Mouse (Mus musculus) MEL-GATA-1-ER (cell line): ENCODE results near the gene Gpr35.

Source experiments
- DNase-seq: peaks from one replicate; pipeline ENCODE4 v3.0.0-alpha.2; 2012; ENCODE audit warnings: low read depth; ENCODE audit errors: extremely low read depth

The Gpr35 gene

GRCm38 (mm10) chr1:92981056-92981845 is 30.6 kb downstream of the Gpr35 start:
- DNase-seq: no peak

GRCm38 (mm10) chr1:92982931-92983605 is 32.4 kb downstream of the Gpr35 start:
- DNase-seq: no peak

GRCm38 (mm10) chr1:92984999-92985398 is 34.3 kb downstream of the Gpr35 start:
- DNase-seq: no peak

DNA sequence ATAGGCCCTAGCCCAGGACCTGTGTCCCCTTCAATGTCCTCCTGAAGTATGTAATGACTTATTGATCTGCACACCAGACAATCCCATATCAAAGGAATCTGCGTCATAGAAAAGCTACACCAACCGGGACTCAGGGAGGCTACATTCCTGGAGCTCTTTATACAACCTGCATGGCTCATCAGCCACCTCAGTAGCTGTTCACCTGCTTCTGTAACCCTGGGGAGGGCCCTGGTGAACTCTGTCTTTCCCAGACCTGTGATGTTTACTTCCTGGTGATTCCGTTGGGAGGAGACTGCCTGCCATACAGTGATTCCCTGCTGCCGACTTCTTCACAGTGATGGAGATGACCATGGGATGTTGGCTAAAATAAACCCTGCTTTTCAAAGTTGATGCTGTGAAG is 38.2 kb downstream of the Gpr35 start:
- no peak for DNase-seq

GRCm38 (mm10) chr1:92989891-92990290 is 39.2 kb downstream of the Gpr35 start:
- DNase-seq: no peak

DNA sequence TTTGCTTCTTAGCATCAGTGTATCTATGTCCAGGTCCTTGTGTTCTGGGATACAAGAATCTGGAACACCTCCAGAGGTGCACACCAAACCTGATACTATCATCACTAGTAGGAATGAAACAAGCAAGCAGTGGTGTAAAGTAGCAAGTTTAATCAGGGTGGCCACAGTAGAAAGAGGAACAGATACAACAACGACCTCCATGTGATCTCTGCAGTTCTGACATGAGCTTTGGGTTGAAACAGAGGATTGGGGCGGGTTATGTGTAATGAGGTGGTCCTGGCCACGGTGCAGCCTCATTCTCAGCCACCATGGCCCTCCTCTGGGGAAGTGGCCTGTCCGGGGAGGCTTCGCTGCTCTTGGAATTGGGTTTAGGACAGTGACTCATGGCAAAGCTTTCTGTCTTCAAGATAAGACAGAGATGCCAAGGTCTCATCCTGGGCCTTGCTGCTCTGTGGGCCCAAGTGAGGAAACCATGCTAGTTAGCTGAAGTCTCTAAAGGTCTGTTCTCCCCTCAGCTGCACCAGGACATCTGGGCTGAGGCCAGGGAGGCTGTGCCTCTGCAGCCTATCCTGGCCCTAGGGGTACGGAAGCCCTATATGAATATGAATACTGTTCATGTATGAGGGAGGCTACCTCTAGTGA is 41.7 kb downstream of the Gpr35 start:
- DNase-seq: no peak

DNA sequence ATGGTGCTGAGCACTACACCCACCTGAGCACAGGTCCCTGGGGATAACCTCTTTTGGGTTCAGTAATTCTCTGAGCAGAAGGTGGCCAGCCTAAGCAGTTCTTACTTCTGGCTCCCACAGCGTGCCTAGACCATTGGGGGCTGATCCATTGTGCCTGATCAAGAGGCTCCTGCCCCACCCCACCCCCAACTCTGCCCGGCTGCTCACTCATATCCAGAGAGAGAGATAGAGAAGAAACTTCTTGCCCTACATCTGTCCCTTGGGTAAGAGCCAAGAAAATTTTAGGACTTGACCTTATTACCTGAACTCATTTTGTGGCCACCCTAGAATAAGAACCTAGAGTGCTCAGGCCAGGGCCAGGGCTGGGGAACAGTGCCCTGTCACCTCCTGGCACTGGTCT is 42.2 kb downstream of the Gpr35 start:
- no peak for DNase-seq

GRCm38 (mm10) chr1:93006061-93006460 is 55.4 kb downstream of the Gpr35 start, which contains the start of gene Aqp12:
Gene Aqp12, plus strand, starts transcription at chr1:93006334.
- no peak for DNase-seq

GRCm38 (mm10) chr1:93009196-93009595 is 58.5 kb downstream of the Gpr35 start:
- no peak for DNase-seq

DNA sequence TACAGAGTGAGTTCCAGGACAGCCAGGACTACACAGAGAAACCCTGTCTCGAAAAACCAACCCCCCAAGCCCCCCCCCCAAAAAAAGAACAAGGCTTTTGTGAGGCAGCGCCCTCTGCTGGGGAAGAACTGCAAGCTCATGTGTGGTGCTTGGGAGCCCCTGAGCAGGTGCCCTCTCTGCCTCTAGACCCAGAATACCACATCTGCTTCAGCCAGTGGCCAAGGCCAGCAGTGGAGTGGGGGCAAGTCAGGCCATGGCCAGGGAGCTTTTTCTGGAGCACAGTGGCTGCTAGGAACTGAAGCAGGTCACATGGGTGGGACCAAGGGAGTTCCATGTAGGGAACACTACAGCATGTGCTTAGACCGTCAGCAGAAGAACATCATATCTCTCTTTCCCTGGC is 60.1 kb downstream of the Gpr35 start:
- no peak for DNase-seq

GRCm38 (mm10) chr1:93012103-93012585 is 61.5 kb downstream of the Gpr35 start:
- DNase-seq: no peak

DNA sequence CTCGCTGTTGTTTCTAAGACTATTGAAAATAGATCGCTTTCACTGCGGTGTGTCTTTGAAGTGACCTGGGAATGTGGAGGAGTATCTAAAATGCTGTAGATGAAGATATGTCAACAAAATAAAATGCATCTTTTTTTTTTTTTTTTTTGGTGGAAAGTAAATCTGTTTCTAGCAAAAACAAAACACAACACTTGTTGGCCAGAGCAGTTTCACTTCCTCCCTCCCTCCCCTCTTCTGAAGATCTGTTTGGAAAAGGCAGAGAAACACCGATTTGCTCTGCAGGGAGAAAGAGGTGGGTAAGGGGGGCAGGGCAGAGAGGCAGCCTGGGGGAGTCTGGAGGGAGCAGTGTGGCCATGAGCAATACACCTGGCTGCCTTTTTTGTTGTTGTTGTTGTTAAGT is 62.7 kb downstream of the Gpr35 start:
- no peak for DNase-seq

- DNase-seq: peak; percentile 2
These were observed 63.8 kb downstream of the Gpr35 start for GRCm38 (mm10) chr1:93014460-93014859.

DNA sequence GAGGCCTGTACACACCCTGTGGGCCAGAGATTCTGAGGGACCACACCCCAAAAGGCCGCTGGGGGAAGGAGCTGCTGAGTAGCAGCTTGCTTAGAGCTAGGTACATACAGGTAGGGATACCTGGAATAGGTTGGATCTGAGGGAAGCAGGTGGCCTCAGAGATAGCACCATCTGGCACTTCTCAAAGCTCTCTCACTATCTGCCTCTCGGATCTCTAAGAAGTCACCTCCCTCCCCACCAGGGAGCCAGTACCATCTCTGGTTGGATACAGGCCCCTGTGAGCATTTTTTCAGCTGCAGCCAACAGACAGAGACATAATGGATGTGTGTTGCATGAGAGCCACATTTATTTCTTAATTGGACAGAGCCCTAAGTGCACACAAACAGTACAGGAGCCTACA is 64.5 kb downstream of the Gpr35 start:
- no peak for DNase-seq

GRCm38 (mm10) chr1:93018716-93019115 is 68.1 kb downstream of the Gpr35 start:
- no peak for DNase-seq

GRCm38 (mm10) chr1:93020602-93021001 is 69.9 kb downstream of the Gpr35 start:
- no peak for DNase-seq

GRCm38 (mm10) chr1:93026600-93026999 is 75.9 kb downstream of the Gpr35 start:
- DNase-seq: no peak

DNA sequence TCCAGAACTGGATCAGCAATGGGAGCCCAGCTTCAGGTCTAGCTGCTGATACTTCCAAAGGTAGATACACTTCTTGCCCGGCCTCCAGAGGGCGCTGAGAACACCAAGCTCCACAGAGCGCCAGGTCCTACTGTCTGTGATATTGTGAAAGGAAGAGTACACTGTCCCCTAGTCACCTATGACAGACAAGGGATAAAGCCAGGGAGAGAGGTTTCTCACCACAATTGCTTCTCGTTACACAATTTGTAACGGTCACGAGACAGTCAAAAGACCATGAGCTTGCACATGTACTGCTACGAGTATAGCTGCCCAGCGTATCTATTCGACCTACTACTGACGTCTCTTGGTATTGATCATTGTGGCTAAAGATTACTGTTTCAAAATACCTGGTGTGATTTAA is 78.7 kb downstream of the Gpr35 start:
- no peak for DNase-seq

DNA sequence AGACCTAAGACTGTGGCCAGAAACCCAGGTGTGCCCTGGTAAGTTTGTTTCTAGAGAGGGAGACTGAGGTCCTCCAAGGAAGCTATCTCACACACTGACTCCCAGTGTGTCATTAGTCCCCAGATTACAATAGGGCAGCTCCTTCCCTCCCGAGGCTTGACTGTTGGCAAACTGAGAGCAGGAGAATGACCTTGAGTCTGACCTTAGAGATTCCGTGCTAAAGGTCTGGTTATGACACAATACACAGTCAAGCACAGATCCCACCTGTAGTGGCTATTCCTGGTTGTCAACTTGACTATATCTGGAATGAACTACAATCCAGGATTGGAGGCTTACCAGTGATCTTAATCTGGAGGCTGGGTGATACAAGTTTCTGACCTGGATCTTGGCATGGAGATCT is 79.4 kb downstream of the Gpr35 start:
- DNase-seq: no peak

GRCm38 (mm10) chr1:93031199-93031598 is 80.5 kb downstream of the Gpr35 start:
- DNase-seq: no peak

DNA sequence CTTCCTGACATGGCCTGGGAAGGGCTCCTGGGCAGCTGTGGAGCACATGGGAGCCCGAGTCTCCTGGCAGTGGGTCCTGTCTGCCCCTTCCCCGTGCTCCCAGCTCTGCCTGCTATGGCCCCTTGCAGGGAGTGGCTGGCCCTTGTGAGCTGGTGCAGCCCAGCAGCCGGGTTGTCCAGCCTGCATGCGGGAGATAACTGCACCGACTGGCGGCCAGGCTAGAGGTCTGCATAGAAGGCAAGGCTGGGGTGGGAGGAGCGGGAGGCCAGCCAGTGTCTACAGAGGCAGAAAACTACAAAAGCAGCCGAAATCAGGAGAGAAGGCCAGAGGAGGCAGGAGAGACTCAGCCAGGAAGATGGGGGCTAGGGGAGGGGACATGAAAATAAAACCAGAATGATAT is 83.3 kb downstream of the Gpr35 start:
- no peak for DNase-seq

- no peak for DNase-seq
These were observed 85.3 kb downstream of the Gpr35 start for GRCm38 (mm10) chr1:93035981-93036380.
